Mouse (Mus musculus) mouse embryonic stem cell (cell line): ENCODE measurements around the gene Plekhg6.

Source experiments
- in situ Hi-C, 2 experiments: fragments of 300-500 bp; cut with MboI; formaldehyde crosslinking; loops; 1 replicate in 1 of 2; 3 replicates in 1 of 2; pipeline ENCODE4 v1.14.3; 2019 to 2020; ENCODE audit warnings: low sequenced_read_pairs in 2 of 2, low pct_unique_long_range_greater_than_20kb in 1 of 2, mixed read lengths in 1 of 2; ENCODE audit not compliant: unreplicated experiment in 1 of 2

Plekhg6 gene

GRCm38 (mm10) chr6:125360846-125361245 lies 19.7 kb downstream of the Plekhg6 start:
- in situ Hi-C loops, result loop anchor here in 1 of 2 experiments (10.0 kb wide), 1 partner anchor 54 kb away; no protein-coding TSS in a partner anchor

- in situ Hi-C loops, result loop anchor here (5.0 to 10.0 kb wide), 2 partner anchors 55 to 242 kb away; no protein-coding TSS in a partner anchor
Measured at GRCm38 (mm10) chr6:125359999-125360398, 20.6 kb downstream of the Plekhg6 start.

GRCm38 (mm10) chr6:125357334-125357733 lies 23.3 kb downstream of the Plekhg6 start:
- in situ Hi-C loops, result loop anchor here in 1 of 2 experiments (5.0 kb wide), 1 partner anchor 245 kb away; no protein-coding TSS in a partner anchor

GRCm38 (mm10) chr6:125356264-125356663 lies 24.3 kb downstream of the Plekhg6 start:
- in situ Hi-C loops, result loop anchor here in 1 of 2 experiments (5.0 kb wide), 1 partner anchor 246 kb away; no protein-coding TSS in a partner anchor

- in situ Hi-C loops, result loop anchor here in 1 of 2 experiments (5.0 kb wide), 1 partner anchor 247 kb away; no protein-coding TSS in a partner anchor
Measured at GRCm38 (mm10) chr6:125355197-125355741, 25.3 kb downstream of the Plekhg6 start.

- in situ Hi-C loops, result loop anchor here in 1 of 2 experiments (5.0 kb wide), 1 partner anchor 248 kb away; no protein-coding TSS in a partner anchor
Measured at GRCm38 (mm10) chr6:125354352-125355151, 26.0 kb downstream of the Plekhg6 start.

- in situ Hi-C loops, result no loop called here
Measured at GRCm38 (mm10) chr6:125353655-125354054, 26.9 kb downstream of the Plekhg6 start.

GRCm38 (mm10) chr6:125353221-125353620 lies 27.4 kb downstream of the Plekhg6 start:
- in situ Hi-C loops, result no loop called here

GRCm38 (mm10) chr6:125352811-125353210 lies 27.8 kb downstream of the Plekhg6 start:
- in situ Hi-C loops, result no loop called here

GRCm38 (mm10) chr6:125352046-125352384 lies 28.6 kb downstream of the Plekhg6 start:
- in situ Hi-C loops, result no loop called here

- in situ Hi-C loops, result no loop called here
Measured at GRCm38 (mm10) chr6:125351368-125352045, 29.1 kb downstream of the Plekhg6 start.

- in situ Hi-C loops, result no loop called here
Measured at GRCm38 (mm10) chr6:125350995-125351324, 29.6 kb downstream of the Plekhg6 start.

GRCm38 (mm10) chr6:125350231-125350994 lies 30.2 kb downstream of the Plekhg6 start:
- in situ Hi-C loops, result no loop called here

GRCm38 (mm10) chr6:125349575-125350230 lies 30.9 kb downstream of the Plekhg6 start:
- in situ Hi-C loops, result no loop called here

GRCm38 (mm10) chr6:125348721-125349574 lies 31.6 kb downstream of the Plekhg6 start, which contains the start of gene Tnfrsf1a:
Gene Tnfrsf1a (plus strand): TSS chr6:125349362.
- in situ Hi-C loops, result no loop called here

- in situ Hi-C loops, result no loop called here
Measured at GRCm38 (mm10) chr6:125346029-125346428, 34.6 kb downstream of the Plekhg6 start.

GRCm38 (mm10) chr6:125345625-125346024 lies 35.0 kb downstream of the Plekhg6 start:
- in situ Hi-C loops, result no loop called here
